Mouse (Mus musculus): ENCODE data around the gene Terf2ip.

The Terf2ip gene

DNA sequence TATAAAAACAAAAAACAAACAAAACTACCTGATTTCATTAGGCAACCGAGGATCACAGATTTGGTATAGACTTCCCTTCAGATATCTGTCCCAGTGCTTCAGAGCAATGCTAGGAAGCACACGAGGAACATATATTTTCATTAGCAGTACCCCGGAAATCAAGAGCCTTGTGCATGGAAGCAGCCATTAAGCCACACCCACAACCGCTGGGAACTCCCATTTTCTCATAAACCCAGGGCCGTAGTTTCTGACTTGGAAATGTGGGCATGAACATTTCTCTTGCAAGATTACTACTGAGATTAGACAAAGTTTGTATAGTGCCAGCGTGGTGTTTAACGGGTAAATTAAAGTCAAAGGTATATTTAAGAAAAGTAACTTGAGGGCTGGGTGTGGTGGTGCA, 1.6 kb upstream of the Terf2ip start:
- DNase-seq (ENCODE audit: low spot score) = no peak

DNA sequence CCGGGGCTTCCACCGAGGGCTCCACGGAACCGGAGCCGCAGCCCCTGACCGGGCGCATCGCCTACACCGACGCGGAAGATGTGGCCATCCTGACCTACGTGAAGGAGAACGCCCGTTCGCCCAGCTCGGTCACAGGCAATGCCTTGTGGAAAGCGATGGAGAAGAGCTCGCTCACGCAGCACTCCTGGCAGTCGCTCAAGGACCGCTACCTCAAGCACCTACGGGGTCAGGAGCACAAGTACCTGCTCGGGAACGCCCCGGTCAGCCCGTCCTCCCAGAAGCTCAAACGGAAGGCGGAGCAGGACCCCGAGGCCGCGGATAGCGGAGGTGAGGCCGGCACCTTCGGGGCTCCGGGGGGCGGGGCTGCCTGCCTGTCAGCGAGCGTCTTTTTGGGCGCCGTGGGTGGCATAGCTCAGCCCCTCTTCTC, 631 bp downstream of the Terf2ip start:
- DNase-seq (ENCODE audit: low spot score) = peak; percentile 60

- no peak for DNase-seq (ENCODE audit: low spot score)
These were observed 3.7 kb downstream of the Terf2ip start, which contains the start of gene Gm6793 for GRCm38 (mm10) chr8:112014936-112015335. TSS of gene Gm6793 (minus strand) at chr8:112015036.

GRCm38 (mm10) chr8:112029455-112029854, 18.3 kb downstream of the Terf2ip start:
- no peak for DNase-seq (ENCODE audit: low spot score)

- DNase-seq (ENCODE audit: low spot score) = no peak
These were observed 19.5 kb downstream of the Terf2ip start for GRCm38 (mm10) chr8:112030663-112031062.

- no peak for DNase-seq (ENCODE audit: low spot score)
These were observed 21.9 kb downstream of the Terf2ip start for GRCm38 (mm10) chr8:112033071-112033470.

DNA sequence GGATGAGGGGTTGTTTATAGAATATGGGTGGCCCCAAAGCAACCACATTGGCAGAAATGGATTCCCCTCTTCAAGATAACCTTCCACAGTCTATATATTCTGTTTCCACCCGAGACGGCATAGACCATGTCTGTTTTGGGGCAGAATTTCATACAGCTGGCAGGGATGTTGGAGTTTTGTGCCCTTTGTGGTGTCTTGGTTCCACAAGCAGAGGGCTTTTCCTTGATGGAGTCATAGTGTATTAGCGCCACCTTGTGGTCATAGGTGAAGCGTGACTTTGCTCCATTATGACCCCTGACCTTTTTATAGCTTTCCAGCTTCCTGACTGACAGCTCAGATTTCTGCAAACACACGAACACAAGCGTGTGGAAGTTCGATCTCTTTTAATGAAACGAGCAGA, 23.4 kb downstream of the Terf2ip start:
- DNase-seq (ENCODE audit: low spot score) = no peak

DNA sequence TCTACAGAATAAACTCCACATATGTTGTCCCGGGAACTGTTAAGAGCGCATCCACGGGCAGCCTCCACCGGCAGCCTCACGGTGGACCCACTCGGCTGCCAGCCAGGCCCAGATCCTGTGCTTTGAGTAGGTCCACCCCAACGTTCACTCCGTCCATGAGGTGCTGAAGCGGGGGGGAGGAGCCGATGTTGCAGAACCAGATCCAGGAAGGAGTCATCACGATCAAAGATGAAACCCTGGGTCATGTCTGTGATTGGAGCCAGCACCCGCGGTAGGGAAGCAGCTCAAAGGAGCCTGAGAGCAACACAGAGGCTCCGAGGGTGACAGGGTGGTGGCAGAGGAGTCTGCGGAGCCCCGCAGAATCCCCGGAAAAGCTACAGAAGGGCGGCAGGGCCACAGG, 26.3 kb downstream of the Terf2ip start:
- DNase-seq (ENCODE audit: low spot score) = no peak

GRCm38 (mm10) chr8:112045182-112045581, 34.0 kb downstream of the Terf2ip start:
- DNase-seq (ENCODE audit: low spot score) = peak; percentile 44

DNA sequence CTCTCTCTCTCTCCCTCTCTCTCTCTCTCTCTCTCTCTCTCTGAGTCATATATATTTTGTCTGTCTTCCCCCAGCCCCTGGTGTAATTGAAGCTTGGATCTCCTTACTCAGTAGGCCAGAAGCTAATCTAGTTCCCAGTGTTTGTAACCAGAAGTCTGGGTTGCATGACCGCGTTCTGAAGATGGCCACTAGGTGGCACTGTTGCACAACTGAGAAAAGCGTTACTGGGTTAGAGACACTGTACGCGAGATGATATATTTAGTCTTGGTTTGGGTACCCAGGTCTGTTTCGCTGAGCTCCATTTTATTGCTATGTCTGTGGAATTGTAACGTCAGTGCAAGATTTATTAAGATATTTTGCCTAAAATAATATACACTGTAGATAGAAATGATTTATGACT, 34.7 kb downstream of the Terf2ip start:
- peak; percentile 78 for DNase-seq (ENCODE audit: low spot score)

DNA sequence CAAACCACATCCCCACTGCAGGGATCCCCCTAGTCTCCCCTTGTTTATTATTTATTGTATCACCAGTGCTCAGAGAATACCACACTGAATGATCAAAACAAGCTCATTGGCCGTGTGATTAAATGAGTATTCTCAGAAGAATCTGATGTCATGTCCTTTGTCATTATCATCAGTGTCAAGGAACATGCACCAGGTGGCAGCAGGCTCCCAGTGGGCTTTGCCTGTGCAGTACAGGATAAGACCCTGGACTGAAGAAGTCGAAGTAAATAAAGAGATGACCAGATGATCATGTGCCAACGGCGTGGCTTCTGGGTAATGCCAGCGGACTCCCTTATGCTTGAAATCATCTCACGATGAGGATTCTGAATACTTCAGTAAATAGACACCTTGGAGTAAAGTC, 37.1 kb downstream of the Terf2ip start:
- DNase-seq (ENCODE audit: low spot score) = no peak

- peak; percentile 53 for DNase-seq (ENCODE audit: low spot score)
These were observed 38.8 kb downstream of the Terf2ip start for GRCm38 (mm10) chr8:112049984-112050383.

- DNase-seq (ENCODE audit: low spot score) = no peak
These were observed 40.3 kb downstream of the Terf2ip start for GRCm38 (mm10) chr8:112051537-112051936.

- no peak for DNase-seq (ENCODE audit: low spot score)
These were observed 43.3 kb downstream of the Terf2ip start for GRCm38 (mm10) chr8:112054456-112054855.

DNA sequence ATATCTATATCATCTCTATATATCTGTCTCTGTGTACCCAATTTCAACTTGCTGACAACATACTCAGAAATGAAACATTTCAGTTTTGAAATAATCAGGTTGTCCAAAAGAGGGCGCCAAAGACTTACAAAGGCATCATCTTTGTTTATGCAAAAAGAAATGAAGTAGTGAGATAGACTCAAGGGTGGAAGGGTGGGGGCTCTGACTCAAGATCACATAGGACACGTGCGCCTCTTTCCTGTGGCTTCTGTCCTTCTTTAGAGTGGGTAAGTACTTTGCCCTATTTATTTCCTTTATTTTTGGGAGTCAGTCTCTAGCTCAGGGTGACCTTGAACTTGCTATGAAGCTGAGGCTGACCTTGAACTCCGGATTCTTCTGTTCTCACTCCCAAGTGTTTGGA, 50.2 kb downstream of the Terf2ip start:
- DNase-seq (ENCODE audit: low spot score) = no peak

All from testis, postnatal 14 days (tissue).